In genomic region chr17:54162383-54162782, GRCm38 (mm10) we compare ENCODE assay signal across 15 mouse cellular contexts.
"Had no signal": no experiment of that assay in that cellular context is flagged by ENCODE, and none has a peak within 500 bp of the region (broad histone marks: within the 10 kb centered on the region; RNA-seq: fewer than 3 reads in every experiment).

No protein-coding gene starts in this region.

- DNase-seq: kidney, adult 8-10 months; kidney, postnatal 36 days; layer of hippocampus, postnatal 36 days; liver, embryonic 13.5 days; lung, adult 2 months; lung, postnatal 14 days; lung, postnatal 4 days; midbrain, embryonic 14.5 days; thymus, adult 18-20 months; thymus, postnatal 36 days had no signal

- H3K27me3 ChIP-seq: liver, embryonic 13.5 days; neural tube, embryonic 12.5 days had no signal

- H3K4me3 ChIP-seq: left cerebral cortex, adult 2 months; liver, embryonic 13.5 days; neural tube, embryonic 12.5 days had no signal

- ATAC-seq: inflammation-experienced regulatory T-cells, adult 6 months; intestine, embryonic 16.5 days had no signal

- H3K36me3 ChIP-seq: liver, embryonic 13.5 days; neural tube, embryonic 12.5 days had no signal

- H3K9me3 ChIP-seq: liver, embryonic 13.5 days; neural tube, embryonic 12.5 days had no signal

- H3K9ac ChIP-seq: liver, embryonic 13.5 days; neural tube, embryonic 12.5 days had no signal

- H3K4me1 ChIP-seq: liver, embryonic 13.5 days; neural tube, embryonic 12.5 days had no signal

- H3K27ac ChIP-seq: left cerebral cortex, adult 2 months; liver, embryonic 13.5 days; neural tube, embryonic 12.5 days had no signal

- H3K4me2 ChIP-seq: liver, embryonic 13.5 days; midbrain, embryonic 11.5 days; neural tube, embryonic 12.5 days had no signal
